Mouse (Mus musculus) embryonic facial prominence, embryonic 13.5 days (tissue): Measurements from ENCODE around the gene Col18a1. TPM values are rescaled to one million over a fixed set of nuclear protein-coding genes. Genes with fewer than 3 reads are reported as not detected.

Experiments
- ATAC-seq: fragments of 200-750 bp; cut with Nextera tagmentation; 2 replicates; pipeline ENCODE4 v1.8.0; 2017; ENCODE audit warnings: low read depth; ENCODE audit not compliant: insufficient number of reproducible peaks, insufficient read depth, low FRiP score, low TSS enrichment
- H3K27ac ChIP-seq: fragments of 300-500 bp; sonication (generic); 2 replicates; pipeline ENCODE4 v1.5.1; 2015; ENCODE audit warnings: moderate library complexity, mild to moderate bottlenecking, inconsistent platforms
- H3K27me3 ChIP-seq: fragments of 300-500 bp; sonication (generic); 2 replicates; pipeline ENCODE4 v1.6.1; 2015; ENCODE audit warnings: mild to moderate bottlenecking, inconsistent platforms
- H3K36me3 ChIP-seq: fragments of 300-500 bp; sonication (generic); 2 replicates; pipeline ENCODE4 v1.6.1; 2015; ENCODE audit warnings: mild to moderate bottlenecking, inconsistent platforms
- H3K4me1 ChIP-seq: fragments of 300-500 bp; sonication (generic); 2 replicates; pipeline ENCODE4 v1.6.1; 2015; ENCODE audit warnings: inconsistent platforms
- H3K4me2 ChIP-seq: fragments of 300-500 bp; sonication (generic); 2 replicates; pipeline ENCODE4 v1.6.1; 2015; ENCODE audit warnings: moderate library complexity, mild to moderate bottlenecking, inconsistent platforms
- H3K4me3 ChIP-seq: fragments of 300-500 bp; sonication (generic); 2 replicates; pipeline ENCODE4 v1.5.1; 2015; ENCODE audit warnings: mild to moderate bottlenecking, inconsistent platforms
- H3K9ac ChIP-seq: fragments of 300-500 bp; sonication (generic); 2 replicates; pipeline ENCODE4 v1.6.1; 2015; ENCODE audit warnings: mild to moderate bottlenecking, inconsistent platforms
- H3K9me3 ChIP-seq: fragments of 300-500 bp; sonication (generic); 2 replicates; pipeline ENCODE4 v1.6.1; 2016; ENCODE audit warnings: inconsistent platforms
- WGBS: fragments of 180-500 bp; shearing (Covaris S2); methylation state at CpG from one replicate; pipeline ENCODE4 v1.1.7; 2015; ENCODE audit warnings: mixed read lengths; 5-methylcytosine and 5-hydroxymethylcytosine counted together
- polyA plus RNA-seq: library from polyadenylated mRNA; unstranded; fragments of >200 nt; fragmentation: Nextera tagmentation; extraction: Ambion mirVana; gene quantifications from 2 replicates; pipeline ENCODE4 v1.2.1, GENCODE M21; 2015

The Col18a1 gene
- polyA plus RNA-seq, 1 experiment from 2014 or later: 86.3 TPM

GRCm38 (mm10) chr10:77038579-77039174 is 127.7 kb downstream of the Col18a1 start:
- no peak overlapping the region for H3K27ac ChIP-seq
- WGBS: 89% methylated on average over 8 of the region's 8 CpGs
- H3K27me3 ChIP-seq: no peaks in the 10 kb centered on the region
- H3K9me3 ChIP-seq: no peaks in the 10 kb centered on the region
- no peak overlapping the region for H3K9ac ChIP-seq
- peaks cover 22% of the 10 kb centered on the region for H3K4me1 ChIP-seq
- ATAC-seq: no peak
- peaks cover 62% of the 10 kb centered on the region for H3K36me3 ChIP-seq
- H3K4me3 ChIP-seq: no peak overlapping the region
- H3K4me2 ChIP-seq: no peak overlapping the region

DNA sequence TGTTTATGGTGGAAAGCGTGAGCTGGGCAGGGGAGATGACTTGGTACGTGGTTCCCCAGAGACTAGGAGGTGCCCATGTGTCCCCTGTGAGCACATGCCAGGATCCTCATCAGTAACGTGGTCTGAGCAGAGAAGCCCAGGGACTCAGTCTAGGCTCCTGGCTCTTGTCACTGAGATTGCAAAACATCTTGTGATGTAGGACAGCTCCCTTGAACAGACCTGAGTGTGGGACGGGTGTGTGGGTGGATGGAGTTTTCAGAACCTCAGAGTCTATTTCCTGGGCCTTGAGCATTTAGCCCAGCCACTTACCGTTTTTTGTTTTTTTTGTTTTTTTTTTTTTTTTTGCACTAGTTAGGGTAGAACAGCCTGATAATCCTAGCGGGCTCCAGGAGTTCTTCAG is 130.9 kb downstream of the Col18a1 start:
- no peak for ATAC-seq
- Histone ChIP-seq H3K4me1 (peaks cover 29% of the 10 kb centered on the region), H3K27me3 (no peaks in the 10 kb centered on the region), H3K27ac (no peak overlapping the region), H3K4me2 (0 out of 2 replicates have a peak overlapping the region, but pooled peaks have one; percentile 7), H3K9me3 (no peaks in the 10 kb centered on the region), H3K9ac (0 out of 2 replicates have a peak overlapping the region, but pooled peaks have one; percentile 12), H3K36me3 (peaks cover 32% of the 10 kb centered on the region), H3K4me3 (no peak overlapping the region)
- 82% methylated on average over 6 of the region's 6 CpGs for WGBS

- Histone ChIP-seq H3K27me3 (no peaks in the 10 kb centered on the region), H3K4me2 (peak overlapping the region; percentile 89), H3K36me3 (peaks cover 12% of the 10 kb centered on the region), H3K4me1 (peaks cover 29% of the 10 kb centered on the region), H3K27ac (no peak overlapping the region), H3K4me3 (peak overlapping the region; percentile 56), H3K9ac (peak overlapping the region; percentile 82), H3K9me3 (no peaks in the 10 kb centered on the region)
- WGBS: 1% methylated on average over 30 of the region's 30 CpGs
- peak; percentile 33 for ATAC-seq
These were observed 132.9 kb downstream of the Col18a1 start for GRCm38 (mm10) chr10:77033323-77034025.

DNA sequence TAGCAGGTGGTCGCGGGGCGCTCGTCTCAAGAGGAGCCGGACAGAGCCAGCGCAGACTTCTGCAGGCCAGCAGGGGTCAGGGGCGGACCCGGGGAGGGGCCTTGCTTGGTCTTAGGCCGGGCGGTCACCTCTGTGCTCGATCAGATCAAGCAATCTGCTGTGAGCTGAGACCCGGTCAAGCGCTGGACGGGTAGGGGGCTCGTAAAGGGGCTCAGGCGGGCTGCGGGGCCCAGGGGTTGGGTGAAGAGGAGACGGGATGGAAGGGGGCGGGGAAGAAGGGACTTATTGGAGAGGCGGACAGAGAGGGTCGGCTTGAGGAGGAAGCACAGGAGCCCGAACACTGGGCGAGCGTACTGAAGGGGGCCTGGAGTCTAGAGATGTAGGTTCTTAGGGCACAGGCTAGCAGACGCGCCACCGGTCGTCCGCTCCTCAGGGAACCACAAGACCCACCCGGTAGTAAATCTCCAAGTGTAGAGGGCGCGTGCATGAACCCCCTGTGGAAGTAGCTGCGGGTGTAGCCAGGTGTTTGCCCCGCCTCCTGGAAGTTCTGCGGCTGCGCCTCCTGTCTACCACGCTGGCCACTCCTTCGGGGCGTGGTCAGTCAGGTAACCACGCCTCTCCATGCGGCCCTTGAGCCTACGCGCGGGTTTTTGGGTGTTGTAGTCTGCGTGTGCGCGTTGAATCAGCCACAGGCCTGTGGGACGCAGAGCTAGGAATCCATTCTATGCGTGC is 133.6 kb downstream of the Col18a1 start:
- Histone ChIP-seq H3K4me2 (peak overlapping the region; percentile 89), H3K27ac (peak overlapping the region; percentile 33; the same call in 1 of the 2 replicates), H3K9me3 (no peaks in the 10 kb centered on the region), H3K36me3 (0 out of 2 replicates have a peak, but pooled peaks cover 6% of the 10 kb centered on the region), H3K4me3 (peak overlapping the region; percentile 56), H3K27me3 (no peaks in the 10 kb centered on the region), H3K9ac (peak overlapping the region; percentile 82), H3K4me1 (peaks cover 29% of the 10 kb centered on the region)
- WGBS: under 1% methylated on average over 49 of the region's 49 CpGs
- ATAC-seq: peak; percentile 90

GRCm38 (mm10) chr10:77031768-77032375 is 134.5 kb downstream of the Col18a1 start, which contains the start of gene Slc19a1:
Gene Slc19a1 (plus strand): TSS chr10:77032241.
- Histone ChIP-seq H3K4me1 (peaks cover 29% of the 10 kb centered on the region), H3K4me2 (peak within 1 kb of the TSS; percentile 89), H3K27ac (peak within 1 kb of the TSS; percentile 33; the same call in 1 of the 2 replicates), H3K4me3 (peak within 1 kb of the TSS; percentile 56), H3K27me3 (no peaks in the 10 kb centered on the region), H3K9me3 (no peaks in the 10 kb centered on the region), H3K36me3 (0 out of 2 replicates have a peak, but pooled peaks cover under 1% of the 10 kb centered on the region), H3K9ac (peak within 1 kb of the TSS; percentile 82)
- WGBS: 38% methylated on average over 13 of the region's 13 CpGs
- no peak for ATAC-seq

DNA sequence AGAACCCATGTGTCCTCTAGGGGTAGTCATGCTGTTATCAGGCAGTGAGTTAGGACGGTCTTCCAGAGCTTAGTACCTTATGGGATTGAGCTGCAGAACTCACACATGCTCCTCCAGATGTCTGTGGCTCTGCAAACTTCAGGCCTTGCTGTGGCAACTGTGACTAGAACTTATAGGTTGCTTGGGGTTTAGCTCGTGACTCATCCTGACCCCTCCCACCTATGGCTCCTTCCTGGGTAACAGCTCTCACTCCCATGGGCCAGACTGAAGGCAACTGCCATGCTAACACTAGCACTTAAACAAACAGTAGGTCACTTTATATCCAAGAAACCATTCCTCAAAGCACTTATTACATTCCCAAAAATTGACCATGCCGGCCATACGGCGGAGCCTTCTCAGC is 135.7 kb downstream of the Col18a1 start:
- Histone ChIP-seq H3K9me3 (no peaks in the 10 kb centered on the region), H3K27me3 (no peaks in the 10 kb centered on the region), H3K36me3 (no peaks in the 10 kb centered on the region), H3K9ac (no peak overlapping the region), H3K27ac (no peak overlapping the region), H3K4me1 (peaks cover 25% of the 10 kb centered on the region), H3K4me2 (no peak overlapping the region), H3K4me3 (no peak overlapping the region)
- ATAC-seq: no peak
- WGBS: 84% methylated on average over 5 of the region's 5 CpGs

- H3K4me1 ChIP-seq: peaks cover 18% of the 10 kb centered on the region
- no peak for ATAC-seq
- no peak overlapping the region for H3K4me3 ChIP-seq
- 92% methylated on average over 4 of the region's 4 CpGs for WGBS
- no peaks in the 10 kb centered on the region for H3K9me3 ChIP-seq
- no peak overlapping the region for H3K27ac ChIP-seq
- H3K36me3 ChIP-seq: no peaks in the 10 kb centered on the region
- H3K27me3 ChIP-seq: no peaks in the 10 kb centered on the region
- H3K4me2 ChIP-seq: no peak overlapping the region
- no peak overlapping the region for H3K9ac ChIP-seq
These were observed 136.6 kb downstream of the Col18a1 start for GRCm38 (mm10) chr10:77029761-77030160.

GRCm38 (mm10) chr10:77028782-77029296 is 137.5 kb downstream of the Col18a1 start:
- no peak for ATAC-seq

DNA sequence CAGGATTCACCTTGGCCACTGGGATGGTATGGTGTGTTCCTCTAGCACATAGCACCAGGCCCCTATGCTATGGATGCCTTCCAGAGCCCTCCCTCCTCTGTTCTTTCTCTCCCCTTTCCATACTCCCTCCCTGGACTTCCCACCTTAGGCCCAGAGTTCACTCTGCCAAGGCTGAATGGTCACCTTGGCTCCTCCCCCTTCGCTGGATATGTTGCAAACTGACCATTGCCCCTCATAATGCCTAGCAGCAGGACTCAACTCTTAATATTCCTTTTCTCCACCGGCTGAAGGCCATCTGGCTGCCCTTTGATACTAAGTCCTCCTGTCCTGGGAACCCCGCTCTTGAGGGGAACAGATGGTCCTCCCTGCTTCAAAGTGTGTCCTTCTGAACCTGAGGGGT is 139.4 kb downstream of the Col18a1 start:
- 78% methylated on average over 3 of the region's 3 CpGs for WGBS
- Histone ChIP-seq H3K4me3 (no peak overlapping the region), H3K27me3 (no peaks in the 10 kb centered on the region), H3K4me1 (no peaks in the 10 kb centered on the region), H3K9ac (no peak overlapping the region), H3K27ac (no peak overlapping the region), H3K4me2 (no peak overlapping the region), H3K9me3 (no peaks in the 10 kb centered on the region), H3K36me3 (no peaks in the 10 kb centered on the region)
- ATAC-seq: no peak

More at GRCm38 (mm10) chr10:77028782-77029296, 137.5 kb downstream of the Col18a1 start:
- peaks cover 9% of the 10 kb centered on the region for H3K4me1 ChIP-seq
- H3K9ac ChIP-seq: no peak overlapping the region
- no peaks in the 10 kb centered on the region for H3K9me3 ChIP-seq
- no peak overlapping the region for H3K27ac ChIP-seq
- H3K4me3 ChIP-seq: no peak overlapping the region
- H3K36me3 ChIP-seq: no peaks in the 10 kb centered on the region
- WGBS: 78% methylated on average over 6 of the region's 6 CpGs
- no peak overlapping the region for H3K4me2 ChIP-seq
- no peaks in the 10 kb centered on the region for H3K27me3 ChIP-seq

GRCm38 (mm10) chr10:77024231-77024630 is 142.1 kb downstream of the Col18a1 start:
- 87% methylated on average over 5 of the region's 5 CpGs for WGBS

More at GRCm38 (mm10) chr10:77024231-77024630, 142.1 kb downstream of the Col18a1 start:
- no peak overlapping the region for H3K9ac ChIP-seq
- no peak overlapping the region for H3K4me2 ChIP-seq
- no peaks in the 10 kb centered on the region for H3K27me3 ChIP-seq
- ATAC-seq: no peak
- no peaks in the 10 kb centered on the region for H3K4me1 ChIP-seq
- no peaks in the 10 kb centered on the region for H3K9me3 ChIP-seq
- H3K36me3 ChIP-seq: no peaks in the 10 kb centered on the region
- no peak overlapping the region for H3K4me3 ChIP-seq
- H3K27ac ChIP-seq: no peak overlapping the region
